Mouse (Mus musculus): Measurements from ENCODE around the gene Rp9.
"Not testable (repeated sequence)": the region's sequence is repeated elsewhere in the genome, so short reads cannot be mapped to it uniquely, and the experiment has no call there.

The Rp9 gene

DNA sequence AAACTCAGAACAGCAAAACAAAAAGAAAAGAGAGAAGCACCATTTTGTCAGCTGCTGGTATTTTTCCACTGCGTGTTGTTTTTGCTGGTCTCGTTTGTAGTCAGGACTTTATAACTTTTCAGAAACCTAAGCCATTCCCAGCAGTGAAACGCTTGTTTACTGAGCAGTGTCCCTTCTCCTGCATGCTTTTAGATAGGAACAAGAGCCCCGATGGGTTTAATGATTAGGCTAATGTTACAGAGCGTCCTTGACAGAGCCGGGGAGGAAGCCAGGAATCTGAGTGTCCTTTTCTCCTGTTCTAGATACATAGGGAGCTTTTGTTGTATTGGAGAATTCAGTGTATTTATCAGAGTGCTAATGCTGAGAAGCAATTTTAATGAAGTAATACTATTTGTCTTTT lies 52.0 kb downstream of the Rp9 start:
- DNase-seq (ENCODE audit: low read depth), result no peak

- no peak for DNase-seq (ENCODE audit: low read depth)
Measured at GRCm38 (mm10) chr9:22416187-22416586, 53.4 kb downstream of the Rp9 start.

DNA sequence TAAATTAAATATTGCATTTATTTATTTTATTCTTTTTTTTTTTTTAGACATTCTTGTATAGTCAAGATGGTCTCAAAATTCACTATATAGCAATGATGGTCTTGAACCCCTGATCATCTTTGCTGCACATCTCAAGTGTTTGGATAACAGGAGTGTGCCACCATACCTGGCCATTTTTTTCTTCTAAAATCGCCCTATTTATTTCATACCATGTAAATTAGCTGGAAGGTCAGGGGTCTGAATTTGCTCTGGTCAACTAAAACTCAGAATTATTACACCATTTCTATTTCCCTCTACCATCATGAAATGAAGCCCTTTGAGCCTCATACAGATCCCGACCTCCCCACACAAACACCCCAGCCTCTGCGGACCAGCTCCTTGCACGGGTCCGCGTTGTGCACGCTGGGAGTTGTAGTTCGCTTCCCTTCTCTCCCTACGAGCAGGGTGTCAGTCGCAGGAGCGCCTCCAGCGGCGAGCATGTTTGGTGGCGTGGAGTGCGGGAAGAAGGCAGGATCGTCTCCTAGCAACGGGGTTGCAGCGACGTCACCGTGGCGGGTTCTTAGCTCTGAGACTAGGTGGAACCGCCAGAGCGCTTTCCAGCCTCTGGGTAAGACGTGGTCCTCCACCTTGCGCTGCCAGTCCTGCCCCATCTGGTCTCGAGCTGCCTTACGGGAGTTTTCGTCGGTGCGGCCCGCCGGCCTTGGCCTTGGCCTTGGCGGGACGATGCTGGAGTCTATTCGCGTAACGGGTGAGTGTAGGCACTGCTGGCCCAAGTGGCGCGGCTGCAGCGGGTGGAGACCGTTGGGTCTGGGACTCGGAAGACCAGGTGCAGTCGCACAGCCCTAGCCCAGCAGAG lies 58.3 kb downstream of the Rp9 start, which contains the start of gene 9530077C05Rik:
TSS of gene 9530077C05Rik (plus strand) at position 512 of the 856 bp plus-strand sequence.
- DNase-seq (ENCODE audit: low read depth), result peak; percentile 97

DNA sequence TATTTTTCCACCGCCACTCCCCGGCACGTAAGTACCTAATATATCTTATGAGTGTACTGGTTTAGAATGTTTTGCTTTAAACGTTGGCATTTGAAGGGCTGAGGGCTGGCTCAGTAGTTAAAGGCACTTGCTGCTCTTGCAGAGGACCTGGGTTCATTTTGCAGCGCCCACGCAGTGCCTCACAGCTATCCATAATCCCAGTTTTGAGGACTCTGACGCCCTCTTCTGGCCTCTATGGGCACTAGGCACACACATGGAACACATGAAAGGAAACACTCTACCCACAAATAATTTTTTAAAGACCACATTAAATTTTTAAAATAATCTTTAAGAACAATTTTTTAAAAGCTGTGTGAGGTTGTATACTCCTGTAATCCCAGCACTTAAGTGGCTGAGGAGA lies 60.0 kb downstream of the Rp9 start:
- DNase-seq (ENCODE audit: low read depth), result no peak

GRCm38 (mm10) chr9:22408344-22408743 lies 61.2 kb downstream of the Rp9 start:
- not testable (repeated sequence) for DNase-seq (ENCODE audit: low read depth)

GRCm38 (mm10) chr9:22407633-22408032 lies 61.9 kb downstream of the Rp9 start:
- not testable (repeated sequence) for DNase-seq (ENCODE audit: low read depth)

DNA sequence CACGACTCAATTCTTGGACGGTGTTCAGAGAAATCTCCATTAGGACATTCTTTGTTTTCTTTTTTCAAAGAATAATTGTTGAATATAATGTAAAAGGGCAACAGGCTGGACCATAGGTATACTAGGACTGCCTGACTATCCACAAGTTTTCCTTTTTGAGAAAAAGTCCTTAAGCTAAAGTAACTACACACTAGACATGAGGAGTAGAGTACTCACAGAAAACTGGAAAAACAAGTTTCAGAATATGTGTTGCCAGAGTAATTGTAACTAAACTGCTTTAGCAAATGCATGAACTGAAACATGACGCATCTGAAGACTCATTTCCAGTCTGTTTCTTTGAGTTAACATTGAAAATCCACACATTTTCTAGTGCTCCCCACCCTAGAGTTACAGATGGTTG lies 64.1 kb downstream of the Rp9 start:
- no peak for DNase-seq (ENCODE audit: low read depth)

DNA sequence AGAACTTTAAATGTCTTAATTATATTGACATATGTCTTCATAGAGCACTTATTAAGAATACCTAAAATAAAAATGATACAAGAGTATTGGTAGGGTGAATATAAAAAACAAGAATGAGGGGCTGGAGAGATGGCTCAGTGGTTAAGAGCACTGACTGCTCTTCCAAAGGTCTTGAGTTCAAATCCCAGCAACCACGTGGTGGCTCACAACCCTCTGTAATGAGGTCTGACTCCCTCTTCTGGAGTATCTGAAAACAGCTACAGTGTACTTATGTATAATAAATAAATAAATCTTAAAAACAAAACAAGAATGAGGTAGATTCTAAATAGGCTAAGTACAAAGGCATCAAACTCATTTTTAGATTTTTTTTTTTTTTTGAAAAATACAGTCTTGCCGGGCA lies 66.0 kb downstream of the Rp9 start:
- DNase-seq (ENCODE audit: low read depth), result not testable (repeated sequence)

DNA sequence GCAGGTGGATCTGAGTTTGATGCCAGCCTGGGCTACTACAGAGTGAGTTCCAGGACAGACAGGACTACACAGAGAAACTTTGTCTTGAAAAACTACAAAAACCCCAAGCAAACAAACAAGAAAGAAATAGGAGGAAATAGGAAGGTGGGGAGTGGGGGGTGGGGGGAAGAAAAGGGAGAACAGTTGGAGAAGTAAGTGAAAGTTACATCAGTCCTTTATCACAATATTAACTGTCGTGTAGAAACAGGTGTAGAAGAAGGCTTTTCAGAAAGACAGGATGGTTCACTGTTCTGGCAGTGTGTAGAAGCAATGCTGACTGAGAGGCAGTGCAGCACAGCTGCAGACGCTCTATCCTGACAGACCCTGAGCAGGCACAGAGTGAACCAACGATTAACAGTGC lies 66.6 kb downstream of the Rp9 start:
- DNase-seq (ENCODE audit: low read depth), result no peak

DNA sequence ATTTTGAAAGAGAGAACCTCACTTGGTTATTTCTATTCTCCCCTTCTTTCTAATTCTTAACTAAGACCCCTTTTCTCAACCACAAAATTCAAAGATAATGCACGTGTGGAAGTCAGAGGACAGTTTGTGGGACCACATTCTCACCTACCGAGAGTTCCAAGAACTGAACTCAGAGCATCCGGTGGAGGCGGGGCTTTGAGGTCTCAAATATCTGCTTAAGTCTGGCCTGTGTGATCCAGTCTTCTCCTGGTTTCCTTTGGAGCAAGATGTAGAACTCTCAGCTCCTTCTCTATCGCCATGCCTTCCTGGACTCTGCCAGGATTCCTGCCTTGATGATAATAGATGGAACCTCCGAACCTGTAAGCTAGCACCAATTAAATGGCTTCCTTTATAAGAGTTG lies 67.5 kb downstream of the Rp9 start:
- no peak for DNase-seq (ENCODE audit: low read depth)

- no peak for DNase-seq (ENCODE audit: low read depth)
Measured at GRCm38 (mm10) chr9:22399021-22399420, 70.5 kb downstream of the Rp9 start.

DNA sequence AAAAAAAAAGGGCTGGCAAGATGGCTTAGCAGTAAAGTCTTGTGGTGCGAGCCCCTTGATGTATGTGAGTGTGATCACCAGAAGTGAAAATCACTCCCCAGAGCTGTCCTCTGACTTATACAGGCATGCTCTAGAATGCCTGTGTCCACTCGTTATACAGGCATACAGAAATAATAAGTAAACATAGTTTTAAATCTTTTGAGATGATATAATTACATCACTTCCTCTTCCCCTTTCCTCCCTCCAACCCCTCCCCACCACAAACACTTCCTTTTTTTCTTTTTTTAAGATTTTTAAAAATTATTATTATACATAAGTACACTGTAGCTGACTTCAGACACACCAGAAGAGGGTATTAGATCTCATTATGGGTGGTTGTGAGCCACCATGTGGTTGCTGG lies 74.8 kb downstream of the Rp9 start:
- DNase-seq (ENCODE audit: low read depth), result no peak

DNA sequence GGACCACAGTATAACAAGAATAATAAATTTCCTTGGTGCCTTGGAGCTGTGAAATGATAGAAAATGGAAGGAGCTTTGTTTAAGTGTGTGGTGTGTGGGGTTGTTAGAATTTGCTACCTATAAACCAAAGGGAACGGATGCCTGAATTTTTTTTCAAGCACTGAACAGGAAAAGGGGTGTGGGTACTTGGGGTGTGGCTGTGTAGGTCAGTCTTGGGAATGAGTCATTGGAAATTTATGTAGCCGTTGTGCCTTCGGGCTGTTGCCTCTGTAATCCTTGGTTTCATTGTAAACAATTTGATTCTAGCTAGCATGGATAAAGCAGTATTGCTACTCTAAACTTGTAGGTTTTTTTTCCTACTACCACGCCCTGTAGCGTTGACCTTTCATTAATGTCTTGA lies 79.2 kb downstream of the Rp9 start:
- DNase-seq (ENCODE audit: low read depth), result no peak

GRCm38 (mm10) chr9:22389736-22390245 lies 79.8 kb downstream of the Rp9 start:
- peak; percentile 17 for DNase-seq (ENCODE audit: low read depth)

DNA sequence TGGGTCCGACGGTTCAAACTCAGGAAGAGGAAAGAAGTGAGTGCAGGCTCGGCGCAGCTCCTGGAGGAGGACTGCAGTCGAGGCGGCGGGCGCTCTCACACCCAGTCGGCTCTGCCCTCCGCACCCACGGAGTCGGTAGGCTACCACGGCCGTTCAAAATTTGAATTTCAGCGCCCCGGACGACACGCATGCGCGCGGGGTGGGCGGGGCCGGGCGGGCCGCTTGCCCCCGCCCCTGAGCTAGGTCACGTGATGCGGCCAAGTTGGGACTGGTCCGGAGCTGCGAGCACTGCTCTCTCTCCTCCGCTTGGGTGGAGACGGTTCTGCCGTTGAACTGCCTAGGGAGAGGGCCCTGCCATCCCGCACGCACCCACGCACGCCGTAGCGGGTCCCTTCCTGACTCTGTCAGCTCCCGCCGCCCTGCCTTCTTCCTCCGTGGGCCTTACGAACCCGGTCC lies 80.5 kb downstream of the Rp9 start, which contains the start of gene Anln:
TSS of gene Anln (minus strand) at position 168 of the 456 bp plus-strand sequence.
- peak; percentile 81 for DNase-seq (ENCODE audit: low read depth)

DNA sequence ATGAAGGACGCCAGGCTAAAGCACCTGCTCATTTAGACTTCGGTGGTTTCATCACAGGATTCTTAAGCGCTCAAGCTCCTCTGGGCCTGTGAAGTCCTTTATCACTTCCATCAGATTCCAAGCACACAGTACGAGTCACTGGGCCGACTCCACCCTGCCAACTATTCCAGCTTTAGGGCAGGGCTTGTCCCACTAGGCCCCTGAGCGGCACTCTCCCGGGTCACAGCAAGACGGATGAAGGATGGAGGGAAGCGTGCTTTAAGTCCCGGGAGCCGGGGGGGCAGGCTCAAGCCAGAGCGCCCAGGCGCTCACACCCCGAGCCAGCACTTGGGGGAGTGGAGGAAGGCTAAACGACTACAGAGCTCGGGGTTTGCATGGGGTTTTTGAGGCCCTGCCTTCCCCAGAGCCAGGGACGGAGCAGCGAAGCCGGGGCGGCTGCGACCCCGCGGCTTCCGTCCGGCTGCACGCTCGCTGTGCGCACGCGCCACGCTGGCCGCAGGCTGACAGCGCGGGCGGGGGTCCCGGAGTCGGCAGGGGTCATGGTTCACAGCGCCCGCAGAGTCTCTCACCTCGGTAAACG lies 81.1 kb downstream of the Rp9 start:
- peak; percentile 50 for DNase-seq (ENCODE audit: low read depth)

DNA sequence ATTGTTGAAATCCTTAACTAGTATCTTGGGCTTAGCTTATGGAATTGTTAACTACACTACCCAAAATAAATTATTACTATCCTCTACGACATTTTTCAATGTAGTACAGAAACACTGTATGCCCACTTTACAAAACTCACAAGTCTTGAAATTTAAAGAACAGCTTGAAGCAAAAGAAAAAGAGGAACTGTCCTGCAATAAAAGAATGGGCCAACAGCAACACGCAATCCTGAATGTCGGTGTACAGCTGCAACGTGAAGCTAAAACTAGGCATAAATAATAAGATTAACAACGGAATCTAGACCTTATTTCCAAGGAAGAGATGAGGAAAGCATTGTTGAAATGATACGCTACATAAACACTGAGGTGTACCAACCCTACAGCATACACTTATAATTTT lies 81.6 kb downstream of the Rp9 start:
- peak; percentile 31 for DNase-seq (ENCODE audit: low read depth)

DNA sequence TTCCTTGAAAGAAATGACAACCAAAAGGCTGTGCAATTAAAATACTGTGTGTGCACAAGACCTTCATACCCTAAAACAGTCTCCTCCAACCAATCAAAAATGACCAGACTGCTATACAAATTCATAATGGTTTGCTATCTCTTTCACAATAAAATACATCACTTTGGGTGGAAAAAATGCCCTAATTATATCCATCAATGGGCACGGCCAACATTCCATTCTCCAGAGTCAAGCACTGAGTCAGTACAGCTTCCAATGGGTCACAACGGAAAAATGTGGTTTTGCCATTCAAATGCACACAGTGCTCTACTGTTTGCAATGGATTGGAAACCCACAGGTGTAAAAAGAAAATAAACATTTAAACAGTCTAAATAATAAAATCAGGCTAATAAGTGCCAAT lies 83.7 kb downstream of the Rp9 start:
- DNase-seq (ENCODE audit: low read depth), result no peak

DNA sequence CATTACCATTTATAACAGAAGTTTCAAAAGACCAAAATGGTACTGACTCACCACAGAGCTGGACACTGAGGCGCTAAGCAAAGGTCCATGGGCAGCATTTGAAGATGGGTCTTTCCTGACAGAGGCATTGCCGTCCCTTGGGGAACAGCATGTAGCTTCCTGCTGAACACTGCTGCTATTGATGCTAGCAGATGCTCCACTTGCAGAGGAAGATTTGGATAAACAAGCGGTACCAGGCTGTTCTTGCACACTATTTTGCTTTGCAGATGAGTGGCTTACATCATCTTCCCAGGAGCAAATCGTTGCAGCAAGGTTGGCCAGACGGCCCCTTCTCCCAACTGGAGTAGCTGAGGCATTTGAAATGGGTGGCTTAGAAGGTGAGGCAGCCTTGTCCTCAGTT lies 93.5 kb downstream of the Rp9 start:
- no peak for DNase-seq (ENCODE audit: low read depth)

DNA sequence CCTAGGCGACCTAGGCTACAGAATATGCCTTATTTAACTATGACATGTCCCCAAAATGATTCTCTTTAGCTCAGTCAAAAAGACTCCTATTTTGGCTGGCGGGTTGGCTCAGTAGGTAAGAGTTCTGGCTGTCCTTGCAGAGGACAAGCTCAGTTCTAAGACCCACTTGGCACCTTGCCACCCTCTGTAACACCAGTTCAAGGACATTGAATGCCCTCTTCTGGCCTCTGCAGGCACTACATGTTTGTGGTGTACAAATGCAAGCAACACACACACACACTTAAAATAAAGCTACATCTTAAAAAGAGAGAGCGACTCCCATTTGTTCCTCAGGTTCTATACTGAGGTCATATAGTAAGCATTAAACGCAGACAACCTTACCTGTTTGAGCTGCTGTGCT lies 96.8 kb downstream of the Rp9 start:
- DNase-seq (ENCODE audit: low read depth), result no peak

DNA sequence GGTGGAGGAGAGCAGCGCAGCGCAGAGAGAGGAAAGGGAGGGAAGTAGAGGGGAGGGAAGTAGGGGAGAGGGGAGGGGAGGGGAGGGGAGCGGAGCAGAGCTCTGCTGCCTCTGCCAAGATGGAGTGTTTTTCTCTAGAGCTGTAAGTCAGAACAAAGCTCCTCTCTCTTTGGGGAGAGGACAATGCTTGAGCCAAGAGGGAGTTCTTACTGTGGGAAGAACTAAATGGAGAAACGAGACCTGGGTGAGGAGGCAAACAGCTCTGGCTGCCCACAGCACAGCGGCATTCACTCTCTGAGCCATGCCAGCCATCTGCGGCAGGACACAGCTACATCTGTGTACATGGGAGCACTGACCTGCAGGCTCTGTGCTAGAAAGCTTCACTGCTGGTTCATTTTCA lies 101.5 kb downstream of the Rp9 start:
- DNase-seq (ENCODE audit: low read depth), result no peak

- no peak for DNase-seq (ENCODE audit: low read depth)
Measured at GRCm38 (mm10) chr9:22366621-22367020, 102.9 kb downstream of the Rp9 start.

GRCm38 (mm10) chr9:22366221-22366620 lies 103.3 kb downstream of the Rp9 start:
- DNase-seq (ENCODE audit: low read depth), result no peak
